Mouse (Mus musculus): ENCODE data around the gene Dido1.

DNA sequence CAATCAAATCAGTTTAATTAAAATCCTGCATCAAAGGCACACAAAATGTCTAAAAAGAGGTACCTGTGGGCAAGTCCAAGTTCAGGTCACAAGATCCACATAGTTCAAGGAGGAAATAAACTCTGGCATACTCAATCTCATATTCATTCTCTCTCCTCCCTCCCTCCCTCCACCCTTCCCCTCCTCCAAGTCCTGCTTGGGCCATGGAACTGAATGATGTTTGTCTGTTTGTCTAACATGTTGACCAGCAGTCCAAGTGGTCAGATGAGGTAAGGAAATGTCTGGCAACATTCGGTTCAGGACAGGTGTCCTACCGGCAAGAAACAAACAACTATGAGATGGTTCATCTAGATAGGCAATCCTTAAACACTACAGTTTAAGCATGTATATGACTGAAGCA, 33.1 kb downstream of the Dido1 start:
- TF ChIP-seq POLR2A (IDR thresholded peaks at IDR 0.05; ENCODE audit: control insufficient read depth, extremely low read depth, insufficient read depth, low read length, poor library complexity): no peak
- TF ChIP-seq CTCF (IDR thresholded peaks at IDR 0.05; ENCODE audit: borderline replicate concordance, control insufficient read depth, extremely low read depth, insufficient read depth, low read length, poor library complexity): no peak

Data from thymus, adult 2 months (tissue).